Mouse (Mus musculus) forebrain, embryonic 11.5 days (tissue): Measurements from ENCODE around the gene Itm2c. TPM values are rescaled to one million over a fixed set of nuclear protein-coding genes. Genes with fewer than 3 reads are reported as not detected.

Experiments
- ATAC-seq: fragments of 200-750 bp; cut with Nextera tagmentation; replicated peaks from 2 replicates; pipeline ENCODE4 v1.8.0; 2017; ENCODE audit warnings: moderate TSS enrichment; ENCODE audit not compliant: low FRiP score
- DNase-seq: peaks from one replicate; pipeline ENCODE4 v3.0.0-alpha.2; 2017; ENCODE audit warnings: low spot score
- H3K27ac ChIP-seq: fragments of 300-500 bp; sonication (generic); 2 replicates; pipeline ENCODE4 v1.5.1; 2014; ENCODE audit warnings: low read depth, low read length
- H3K27me3 ChIP-seq: fragments of 300-500 bp; sonication (generic); 2 replicates; pipeline ENCODE4 v1.6.1; 2014; ENCODE audit warnings: mild to moderate bottlenecking, low read length, mixed read lengths; ENCODE audit not compliant: control insufficient read depth, insufficient read depth
- H3K36me3 ChIP-seq: fragments of 300-500 bp; sonication (generic); 2 replicates; pipeline ENCODE4 v1.6.1; 2014; ENCODE audit warnings: mild to moderate bottlenecking, low read length, moderate library complexity, mixed read lengths; ENCODE audit not compliant: control insufficient read depth, insufficient read depth
- H3K4me1 ChIP-seq: fragments of 300-500 bp; sonication (generic); replicated peaks from 2 replicates; pipeline ENCODE4 v1.6.1; 2014; ENCODE audit warnings: low read length, mixed read lengths; ENCODE audit not compliant: control insufficient read depth, insufficient read depth
- H3K4me2 ChIP-seq: fragments of 300-500 bp; sonication (generic); 2 replicates; pipeline ENCODE4 v1.6.1; 2014; ENCODE audit warnings: low read depth, mild to moderate bottlenecking, low read length, moderate library complexity, mixed read lengths; ENCODE audit not compliant: severe bottlenecking
- H3K4me3 ChIP-seq: fragments of 300-500 bp; sonication (generic); 2 replicates; pipeline ENCODE4 v1.5.1; 2014; ENCODE audit warnings: low read depth, low read length
- H3K9ac ChIP-seq: fragments of 300-500 bp; sonication (generic); 2 replicates; pipeline ENCODE4 v1.6.1; 2014; ENCODE audit warnings: low read length
- H3K9me3 ChIP-seq: fragments of 300-500 bp; sonication (generic); 2 replicates; pipeline ENCODE4 v1.6.1; 2016; ENCODE audit warnings: low read length, mixed read lengths; ENCODE audit not compliant: control insufficient read depth
- WGBS: fragments of 180-500 bp; shearing (Covaris S2); extraction: QIAGEN DNeasy Blood & Tissue Kit; methylation state at CpG from one replicate; pipeline ENCODE4 v1.1.7; 2014; 5-methylcytosine and 5-hydroxymethylcytosine counted together
- polyA plus RNA-seq: library from polyadenylated mRNA; unstranded; fragments of >200 nt; fragmentation: Nextera tagmentation; extraction: Ambion mirVana; gene quantifications from 2 replicates; pipeline ENCODE4 v1.2.1, GENCODE M21; 2014

Itm2c gene
- polyA plus RNA-seq, 1 experiment from 2014 or later, result 65.3 TPM

GRCm38 (mm10) chr1:85896110-85896509 lies 2.0 kb downstream of the Itm2c start:
- no peak for DNase-seq
- ATAC-seq, result no peak
- Histone ChIP-seq H3K27ac (no peak overlapping the region), H3K4me3 (peak overlapping the region; percentile 84; the same call in 1 of the 2 replicates), H3K27me3 (no peaks in the 10 kb centered on the region), H3K4me2 (peak overlapping the region; percentile 83), H3K9ac (peak overlapping the region; percentile 83; the same call in 1 of the 2 replicates), H3K4me1 (peaks cover 32% of the 10 kb centered on the region), H3K36me3 (no peaks in the 10 kb centered on the region), H3K9me3 (no peaks in the 10 kb centered on the region)
- 80% methylated on average over 5 of the region's 5 CpGs for WGBS

- 0 out of 2 replicates have a peak overlapping the region, but pooled peaks have one; percentile 21 for H3K4me2 ChIP-seq
Measured at GRCm38 (mm10) chr1:85896781-85897700, 3.0 kb downstream of the Itm2c start.

GRCm38 (mm10) chr1:85897901-85898760 lies 4.0 kb downstream of the Itm2c start:
- Histone ChIP-seq H3K4me3 (no peak overlapping the region), H3K9me3 (no peaks in the 10 kb centered on the region), H3K4me2 (peak overlapping the region; percentile 26; the same call in 1 of the 2 replicates), H3K36me3 (no peaks in the 10 kb centered on the region; the same call in 1 of the 2 replicates), H3K9ac (peak overlapping the region; percentile 17), H3K27ac (peak overlapping the region; percentile 62), H3K4me1 (peaks cover 35% of the 10 kb centered on the region), H3K27me3 (no peaks in the 10 kb centered on the region)
- ATAC-seq, result no peak
- DNase-seq, result no peak
- WGBS, result 38% methylated on average over 8 of the region's 8 CpGs

More at GRCm38 (mm10) chr1:85896781-85897700, 3.0 kb downstream of the Itm2c start:
- WGBS, result 79% methylated on average over 12 of the region's 12 CpGs
- no peak overlapping the region for H3K27ac ChIP-seq
- no peak overlapping the region for H3K4me3 ChIP-seq
- ATAC-seq (no peak), DNase-seq (no peak)
- H3K9me3 ChIP-seq, result no peaks in the 10 kb centered on the region
- H3K4me1 ChIP-seq, result peaks cover 35% of the 10 kb centered on the region
- no peaks in the 10 kb centered on the region for H3K27me3 ChIP-seq
- no peak overlapping the region for H3K9ac ChIP-seq
- no peaks in the 10 kb centered on the region for H3K36me3 ChIP-seq

GRCm38 (mm10) chr1:85898761-85899387 lies 4.8 kb downstream of the Itm2c start:
- no peak overlapping the region for H3K4me3 ChIP-seq
- H3K4me2 ChIP-seq, result peak overlapping the region; percentile 26; the same call in 1 of the 2 replicates
- H3K36me3 ChIP-seq, result peaks cover 4% of the 10 kb centered on the region; the same call in 1 of the 2 replicates
- H3K27ac ChIP-seq, result peak overlapping the region; percentile 62
- DNase-seq (no peak), ATAC-seq (no peak)
- peak overlapping the region; percentile 20 for H3K9ac ChIP-seq
- H3K27me3 ChIP-seq, result no peaks in the 10 kb centered on the region
- peaks cover 35% of the 10 kb centered on the region for H3K4me1 ChIP-seq
- WGBS, result 30% methylated on average over 12 of the region's 12 CpGs
- H3K9me3 ChIP-seq, result no peaks in the 10 kb centered on the region

GRCm38 (mm10) chr1:85899388-85899761 lies 5.3 kb downstream of the Itm2c start:
- no peak overlapping the region for H3K4me3 ChIP-seq
- H3K4me2 ChIP-seq, result no peak overlapping the region
- H3K36me3 ChIP-seq, result peaks cover 9% of the 10 kb centered on the region; the same call in 1 of the 2 replicates
- H3K27me3 ChIP-seq, result no peaks in the 10 kb centered on the region
- ATAC-seq (no peak), DNase-seq (no peak)
- H3K9ac ChIP-seq, result peak overlapping the region; percentile 20; the same call in 1 of the 2 replicates
- peaks cover 33% of the 10 kb centered on the region for H3K4me1 ChIP-seq
- H3K9me3 ChIP-seq, result no peaks in the 10 kb centered on the region
- H3K27ac ChIP-seq, result peak overlapping the region; percentile 62; the same call in 1 of the 2 replicates

GRCm38 (mm10) chr1:85900521-85901333 lies 6.6 kb downstream of the Itm2c start:
- Histone ChIP-seq H3K4me2 (no peak overlapping the region), H3K9ac (no peak overlapping the region), H3K27ac (no peak overlapping the region)

GRCm38 (mm10) chr1:85901516-85902107 lies 7.5 kb downstream of the Itm2c start:
- Histone ChIP-seq H3K27me3 (no peaks in the 10 kb centered on the region), H3K9me3 (no peaks in the 10 kb centered on the region), H3K9ac (no peak overlapping the region), H3K4me1 (peaks cover 29% of the 10 kb centered on the region), H3K4me3 (no peak overlapping the region), H3K27ac (peak overlapping the region; percentile 12; the same call in 1 of the 2 replicates), H3K36me3 (peaks cover 21% of the 10 kb centered on the region; the same call in 1 of the 2 replicates), H3K4me2 (no peak overlapping the region)
- DNase-seq, result no peak
- peak; percentile 25; the same call in 1 of the 2 replicates for ATAC-seq
- WGBS, result 75% methylated on average over 3 of the region's 3 CpGs

More at GRCm38 (mm10) chr1:85900521-85901333, 6.6 kb downstream of the Itm2c start:
- H3K27me3 ChIP-seq, result no peaks in the 10 kb centered on the region
- WGBS, result 85% methylated on average over 7 of the region's 7 CpGs
- ATAC-seq (no peak), DNase-seq (no peak)
- no peak overlapping the region for H3K4me3 ChIP-seq
- peaks cover 31% of the 10 kb centered on the region for H3K4me1 ChIP-seq
- H3K36me3 ChIP-seq, result peaks cover 14% of the 10 kb centered on the region; the same call in 1 of the 2 replicates
- no peaks in the 10 kb centered on the region for H3K9me3 ChIP-seq
